ENCODE assay signal across 1 mouse cellular context in genomic region chr9:108566815-108567776, GRCm38 (mm10).
A peak's percentile ranks its signal among the peaks of the same experiment; 100 is the strongest.
TF ChIP-seq lines count a peak whose summit lies in the region.

TSS of gene Ndufaf3 (minus strand) at chr9:108567434.

TF ChIP-seq in CH12.LX, 34 proteins besides CTCF, POLR2A, EP300 and RAD21 (continued from another document):
- TF ChIP-seq E2F4 (IDR thresholded peaks at IDR 0.05; ENCODE audit: insufficient replicate concordance, low read depth, low read length): no peak
- peak; percentile 68; the same call in 1 of the 2 replicates for TF ChIP-seq KAT2A (IDR thresholded peaks at IDR 0.05; ENCODE audit: insufficient replicate concordance, low read length)
- peak; percentile 99 for TF ChIP-seq ZMIZ1 (IDR thresholded peaks at IDR 0.05; ENCODE audit: low read depth, low read length)
- TF ChIP-seq IRF4 (IDR thresholded peaks at IDR 0.05; ENCODE audit: low read depth, low read length): peak; percentile 64
- no peak for TF ChIP-seq ZKSCAN1 (IDR thresholded peaks at IDR 0.05; ENCODE audit: borderline replicate concordance, low read depth, low read length)
- TF ChIP-seq PAX5 (IDR thresholded peaks at IDR 0.05; ENCODE audit: low read length): no peak
- peak; percentile 75 for TF ChIP-seq MAX (IDR thresholded peaks at IDR 0.05; ENCODE audit: low read length)
- TF ChIP-seq MAFK (IDR thresholded peaks at IDR 0.05; ENCODE audit: insufficient replicate concordance, low read length): no peak
- TF ChIP-seq POLR2AphosphoS2 (IDR thresholded peaks at IDR 0.05; ENCODE audit: low read depth, low read length): peak; percentile 87; the same call in 1 of the 2 replicates
- peak; percentile 91 for TF ChIP-seq SIN3A (IDR thresholded peaks at IDR 0.05; ENCODE audit: low read length)
- peak; percentile 69 for TF ChIP-seq NRF1 (IDR thresholded peaks at IDR 0.05; ENCODE audit: low read depth, low read length)
- peak; percentile 37; the same call in 1 of the 2 replicates for TF ChIP-seq CHD1 (IDR thresholded peaks at IDR 0.05; ENCODE audit: low read depth, low read length)
- peak; percentile 85 for TF ChIP-seq MXI1 (IDR thresholded peaks at IDR 0.05; ENCODE audit: low read depth, low read length)
- no peak for TF ChIP-seq BHLHE40 (IDR thresholded peaks at IDR 0.05; ENCODE audit: low read depth, low read length)
- peak; percentile 20; the same call in 1 of the 2 replicates for TF ChIP-seq ETS1 (conservative IDR thresholded peaks at IDR 0.05; ENCODE audit: low read depth, low read length)
- TF ChIP-seq SMC3 (IDR thresholded peaks at IDR 0.05; ENCODE audit: low read depth, low read length): no peak
- peak; percentile 59; the same call in 1 of the 2 replicates for TF ChIP-seq MEF2A (IDR thresholded peaks at IDR 0.05; ENCODE audit: borderline replicate concordance, low read depth, low read length)
- peak; percentile 59 for TF ChIP-seq ELF1 (IDR thresholded peaks at IDR 0.05; ENCODE audit: low read depth, low read length)
- no peak for TF ChIP-seq ZC3H11A (IDR thresholded peaks at IDR 0.05; ENCODE audit: low read depth, low read length)
- peak; percentile 65 for TF ChIP-seq MAZ (IDR thresholded peaks at IDR 0.05; ENCODE audit: low read depth, low read length)
- no peak; the same call in 1 of the 2 replicates for TF ChIP-seq JUN (IDR thresholded peaks at IDR 0.05; ENCODE audit: insufficient read depth, low read depth, low read length)
- peak; percentile 100 for TF ChIP-seq NELFE (IDR thresholded peaks at IDR 0.05; ENCODE audit: low read depth, low read length)
